20 mouse cellular contexts compared by ENCODE assay signal in the genomic region with DNA sequence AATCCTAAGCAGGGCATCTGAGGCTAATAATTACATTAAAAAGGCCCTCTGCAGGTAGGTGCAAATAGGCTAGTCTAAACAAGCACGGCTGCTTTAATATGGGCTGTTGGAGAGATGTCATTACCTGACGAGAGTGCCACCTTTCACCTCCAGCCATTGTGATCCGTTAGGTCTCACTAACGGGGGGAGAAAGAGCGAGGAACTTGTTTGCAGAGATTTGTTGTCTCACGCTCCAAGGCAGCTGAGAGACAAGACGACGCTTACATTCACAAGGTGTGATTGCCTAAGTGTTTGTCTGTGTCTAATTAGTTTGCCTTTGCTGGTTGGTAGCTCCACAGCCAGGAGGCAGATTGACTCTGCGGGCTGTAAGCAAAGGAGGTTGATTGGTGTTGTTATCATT.
"Had no signal": no experiment of that assay in that cellular context is flagged by ENCODE, and none has a peak within 500 bp of the region (broad histone marks: within the 10 kb centered on the region; RNA-seq: fewer than 3 reads in every experiment).

No protein-coding gene starts in this region.

- H3K27ac ChIP-seq: liver, embryonic 13.5 days; liver, embryonic 15.5 days; lung, embryonic 15.5 days; macrophage; midbrain, embryonic 10.5 days had no signal

- H3K4me2 ChIP-seq: liver, embryonic 13.5 days; liver, embryonic 15.5 days; lung, embryonic 15.5 days had no signal

- H3K4me1 ChIP-seq: liver, embryonic 13.5 days; liver, embryonic 15.5 days; lung, embryonic 15.5 days; midbrain, embryonic 10.5 days had no signal

- H3K9ac ChIP-seq: liver, embryonic 13.5 days; liver, embryonic 15.5 days; liver, postnatal 0 days; lung, embryonic 15.5 days had no signal

- DNase-seq: liver, embryonic 13.5 days; liver, postnatal 0 days; lung, adult 2 months; lung, postnatal 14 days; lung, postnatal 36 days; midbrain, embryonic 14.5 days; retina, postnatal 1 day; right cerebral cortex, adult 18-20 months; right cerebral cortex, postnatal 25 days; right cerebral cortex, postnatal 4 days; spleen, adult 18-20 months; thymus, adult 18-20 months; thymus, postnatal 14 days; thymus, postnatal 36 days had no signal

- H3K9me3 ChIP-seq: liver, embryonic 13.5 days; liver, embryonic 15.5 days; lung, embryonic 15.5 days; midbrain, embryonic 10.5 days had no signal

- ATAC-seq: liver, postnatal 0 days; lung, postnatal 0 days had no signal

- H3K4me3 ChIP-seq: liver, embryonic 13.5 days; liver, embryonic 15.5 days; lung, embryonic 15.5 days; midbrain, embryonic 10.5 days; myocyte had no signal

- H3K27me3 ChIP-seq: liver, embryonic 13.5 days; liver, embryonic 15.5 days; lung, embryonic 15.5 days had no signal

- H3K36me3 ChIP-seq: liver, embryonic 13.5 days; liver, embryonic 15.5 days; lung, embryonic 15.5 days; midbrain, embryonic 10.5 days had no signal
